Mouse (Mus musculus) hindbrain, postnatal 0 days (tissue): ENCODE results near the gene Atxn7. TPM values are rescaled to one million over a fixed set of nuclear protein-coding genes. Genes with fewer than 3 reads are reported as not detected.

Experiments
- ATAC-seq: fragments of 200-750 bp; cut with Nextera tagmentation; 2 replicates; pipeline ENCODE4 v1.8.0; 2017; ENCODE audit warnings: mild to moderate bottlenecking, moderate TSS enrichment, moderate library complexity
- DNase-seq: peaks from one replicate; pipeline ENCODE4 v3.0.0-alpha.2; 2015; ENCODE audit warnings: low spot score
- H3K27ac ChIP-seq: fragments of 300-500 bp; sonication (generic); 2 replicates; pipeline ENCODE4 v1.5.1; 2014; ENCODE audit warnings: mild to moderate bottlenecking
- H3K27me3 ChIP-seq: fragments of 300-500 bp; sonication (generic); 2 replicates; pipeline ENCODE4 v1.6.1; 2014; ENCODE audit warnings: low read length, mixed read lengths; ENCODE audit not compliant: insufficient read depth
- H3K36me3 ChIP-seq: fragments of 300-500 bp; sonication (generic); 2 replicates; pipeline ENCODE4 v1.6.1; 2014; ENCODE audit warnings: low read length, mixed read lengths; ENCODE audit not compliant: insufficient read depth
- H3K4me1 ChIP-seq: fragments of 300-500 bp; sonication (generic); 2 replicates; pipeline ENCODE4 v1.6.1; 2014; ENCODE audit warnings: antibody characterized with exemption, low read length, mixed read lengths; ENCODE audit not compliant: insufficient read depth
- H3K4me2 ChIP-seq: fragments of 300-500 bp; sonication (generic); 2 replicates; pipeline ENCODE4 v1.6.1; 2014; ENCODE audit warnings: low read depth, mild to moderate bottlenecking, low read length, moderate library complexity, mixed read lengths
- H3K4me3 ChIP-seq: fragments of 300-500 bp; sonication (generic); 2 replicates; pipeline ENCODE4 v1.5.1; 2014; ENCODE audit warnings: low read length
- H3K9ac ChIP-seq: fragments of 300-500 bp; sonication (generic); replicated peaks from 2 replicates; pipeline ENCODE4 v1.6.1; 2014; ENCODE audit warnings: mild to moderate bottlenecking, low read length, moderate library complexity, mixed read lengths
- H3K9me3 ChIP-seq: fragments of 300-500 bp; sonication (generic); 2 replicates; pipeline ENCODE4 v1.6.1; 2016; ENCODE audit warnings: low read length, mixed read lengths
- CTCF ChIP-seq: IDR thresholded peaks from 2 replicates; pipeline ENCODE4 v1.5.1; 2016; ENCODE audit warnings: antibody characterized with exemption, control low read depth, low read depth
- WGBS: fragments of 180-500 bp; shearing (Covaris S2); extraction: QIAGEN DNeasy Blood & Tissue Kit; methylation state at CpG from one replicate; pipeline ENCODE4 v1.1.7; 2014; 5-methylcytosine and 5-hydroxymethylcytosine counted together
- polyA plus RNA-seq: library from polyadenylated mRNA; unstranded; fragments of >200 nt; fragmentation: Nextera tagmentation; extraction: Ambion mirVana; gene quantifications from 2 replicates; pipeline ENCODE4 v1.2.1, GENCODE M21; 2015
- total RNA-seq: library from RNA; depleted of rRNA; stranded (reverse); fragments of >200 nt; gene quantifications from 2 replicates; pipeline ENCODE4 v1.2.3, GENCODE M21; 2014

The Atxn7 gene
- total and polyA plus RNA-seq, 2 experiments from 2014 or later: 2.9 to 11.7 TPM

- no peak for ATAC-seq
- Histone ChIP-seq H3K4me1 (no peaks in the 10 kb centered on the region), H3K27me3 (no peaks in the 10 kb centered on the region), H3K27ac (no peak overlapping the region), H3K36me3 (peaks cover 5% of the 10 kb centered on the region; the same call in 1 of the 2 replicates), H3K9me3 (no peaks in the 10 kb centered on the region), H3K9ac (no peak overlapping the region), H3K4me3 (no peak overlapping the region), H3K4me2 (no peak overlapping the region)
- 91% methylated on average over 6 of the region's 6 CpGs for WGBS
- no peak for DNase-seq
- no peak for TF ChIP-seq CTCF
Observed at GRCm38 (mm10) chr14:14087348-14087747, 126.1 kb downstream of the Atxn7 start.

DNA sequence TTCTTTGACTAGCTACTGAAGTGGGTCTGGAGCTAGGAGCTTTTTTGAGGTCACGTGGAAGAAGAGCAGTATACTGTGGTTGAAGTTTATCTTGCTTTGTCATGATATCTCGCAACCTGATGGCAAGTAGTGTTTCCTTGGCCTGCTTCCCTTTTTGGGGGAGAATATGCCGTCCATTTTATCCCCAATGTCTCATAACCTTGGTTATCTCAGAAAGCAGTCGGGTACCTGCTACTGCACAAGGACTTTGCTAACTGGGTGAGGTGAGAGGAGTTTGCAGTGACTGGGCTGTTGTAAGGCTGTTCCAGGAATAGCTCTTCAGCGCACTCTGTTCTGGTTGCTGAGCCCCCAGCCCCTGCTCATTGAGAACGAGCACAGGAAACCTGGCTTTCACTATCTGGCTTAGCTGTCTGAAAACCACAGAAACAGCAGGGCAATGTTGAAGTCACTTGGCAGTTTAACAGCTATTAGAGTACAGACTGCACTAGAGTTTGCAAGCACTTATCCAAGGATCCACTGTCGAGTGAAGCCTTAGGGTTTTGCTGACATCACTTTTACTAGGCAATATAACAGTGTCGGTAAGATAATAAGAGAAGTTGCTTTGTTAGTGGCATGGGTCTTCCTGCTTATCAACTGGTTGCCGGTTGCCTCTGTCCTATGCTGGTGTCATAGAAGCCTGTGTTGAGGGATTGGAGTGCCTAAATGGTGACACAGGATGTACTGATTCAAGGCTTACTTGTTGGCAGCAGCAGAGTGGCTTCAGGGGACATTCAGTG is 127.0 kb downstream of the Atxn7 start:
- H3K4me2 ChIP-seq: no peak overlapping the region
- H3K9ac ChIP-seq: no peak overlapping the region
- TF ChIP-seq CTCF: no peak
- WGBS: 87% methylated on average over 9 of the region's 9 CpGs
- H3K4me1 ChIP-seq: no peaks in the 10 kb centered on the region
- ATAC-seq: no peak
- peaks cover 5% of the 10 kb centered on the region; the same call in 1 of the 2 replicates for H3K36me3 ChIP-seq
- DNase-seq: no peak
- H3K4me3 ChIP-seq: no peak overlapping the region
- no peaks in the 10 kb centered on the region for H3K9me3 ChIP-seq
- H3K27ac ChIP-seq: no peak overlapping the region
- no peaks in the 10 kb centered on the region for H3K27me3 ChIP-seq

DNA sequence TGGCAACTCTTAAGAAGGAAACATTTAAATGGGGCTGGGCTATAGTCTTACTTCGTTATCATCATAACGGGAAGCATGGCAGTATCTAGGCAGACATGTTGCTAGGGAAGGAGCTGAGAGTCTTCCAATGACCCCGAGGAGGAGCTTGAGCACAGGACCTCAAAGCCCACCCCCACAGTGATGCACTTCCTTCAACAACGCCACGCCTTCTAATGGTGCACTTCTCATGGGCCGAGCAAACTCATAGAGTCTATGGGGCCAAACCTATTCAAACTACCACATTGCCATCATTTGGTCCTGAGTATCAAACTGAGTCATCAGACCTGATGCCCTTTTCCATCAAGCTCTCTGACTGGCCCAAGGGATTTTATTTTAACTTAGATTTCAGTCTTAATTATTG is 129.3 kb downstream of the Atxn7 start:
- Histone ChIP-seq H3K9ac (no peak overlapping the region), H3K9me3 (no peaks in the 10 kb centered on the region), H3K4me3 (no peak overlapping the region), H3K4me2 (no peak overlapping the region), H3K36me3 (peaks cover 5% of the 10 kb centered on the region; the same call in 1 of the 2 replicates), H3K27ac (no peak overlapping the region), H3K27me3 (no peaks in the 10 kb centered on the region), H3K4me1 (no peaks in the 10 kb centered on the region)
- no peak for TF ChIP-seq CTCF
- WGBS: 95% methylated on average over 6 of the region's 6 CpGs
- DNase-seq (no peak), ATAC-seq (no peak)

- DNase-seq (peak; percentile 97), ATAC-seq (peak; percentile 84)
- Histone ChIP-seq H3K4me3 (no peak overlapping the region), H3K36me3 (peaks cover 25% of the 10 kb centered on the region), H3K4me2 (no peak overlapping the region), H3K4me1 (no peaks in the 10 kb centered on the region), H3K9me3 (no peaks in the 10 kb centered on the region), H3K27ac (peak overlapping the region; percentile 9; the same call in 1 of the 2 replicates), H3K27me3 (no peaks in the 10 kb centered on the region), H3K9ac (no peak overlapping the region)
- 25% methylated on average over 10 of the region's 10 CpGs for WGBS
- peak; percentile 100 for TF ChIP-seq CTCF
Observed at GRCm38 (mm10) chr14:14098330-14098980, 137.2 kb downstream of the Atxn7 start.

DNA sequence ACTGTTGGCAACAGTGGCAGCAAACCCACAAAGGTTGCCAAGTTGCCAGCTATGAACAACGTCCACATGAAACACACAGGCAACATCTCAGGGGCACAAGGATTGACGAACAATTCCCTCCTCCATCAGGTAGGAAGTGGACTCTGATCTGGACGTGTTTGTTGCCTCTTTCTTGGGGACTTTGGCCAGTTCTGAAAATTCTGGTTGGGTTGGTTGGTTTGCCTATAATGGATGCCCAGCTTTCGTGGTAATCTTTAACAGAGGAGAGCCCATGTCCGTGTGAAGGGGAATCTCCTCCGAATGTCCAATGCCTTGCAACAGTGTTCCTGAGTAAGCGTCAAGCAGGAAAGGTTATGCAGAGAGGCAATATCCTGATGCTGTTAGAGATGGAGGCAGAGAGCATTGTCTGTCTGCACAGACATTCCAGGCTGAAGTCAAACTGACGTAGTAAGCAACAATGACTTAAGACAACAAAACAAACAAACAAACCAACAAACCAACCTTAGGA is 139.6 kb downstream of the Atxn7 start:
- Histone ChIP-seq H3K27ac (no peak overlapping the region), H3K4me3 (no peak overlapping the region), H3K4me2 (no peak overlapping the region), H3K36me3 (peaks cover 29% of the 10 kb centered on the region), H3K4me1 (no peaks in the 10 kb centered on the region), H3K27me3 (no peaks in the 10 kb centered on the region), H3K9me3 (no peaks in the 10 kb centered on the region), H3K9ac (no peak overlapping the region)
- no peak for TF ChIP-seq CTCF
- DNase-seq (no peak), ATAC-seq (no peak)
- WGBS: 92% methylated on average over 8 of the region's 8 CpGs

DNA sequence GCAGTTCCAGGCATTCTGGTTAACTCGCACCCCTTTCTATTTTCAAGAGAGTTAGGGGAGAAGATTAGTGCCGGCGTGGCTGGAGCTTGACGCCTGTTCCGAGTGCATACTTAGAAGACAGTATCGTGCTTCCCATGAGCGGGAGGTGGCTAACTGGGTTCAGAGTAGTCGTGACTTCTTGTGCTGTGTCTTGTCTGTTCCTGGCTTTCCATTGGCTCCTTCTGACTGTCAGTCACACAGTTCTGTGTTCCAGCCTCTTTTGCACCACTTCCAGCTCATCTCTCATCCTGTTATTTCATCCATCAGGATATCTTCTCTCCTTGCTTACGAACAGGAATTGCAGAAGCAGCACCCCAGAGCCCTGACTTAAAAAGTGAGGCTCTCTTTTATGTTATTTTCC is 140.1 kb downstream of the Atxn7 start:
- Histone ChIP-seq H3K27ac (no peak overlapping the region), H3K4me3 (no peak overlapping the region), H3K9me3 (no peaks in the 10 kb centered on the region), H3K4me2 (no peak overlapping the region), H3K36me3 (peaks cover 29% of the 10 kb centered on the region), H3K27me3 (no peaks in the 10 kb centered on the region), H3K9ac (no peak overlapping the region), H3K4me1 (no peaks in the 10 kb centered on the region)
- no peak for DNase-seq
- WGBS: 91% methylated on average over 9 of the region's 9 CpGs
- TF ChIP-seq CTCF: no peak
- ATAC-seq: no peak
